Mouse (Mus musculus): ENCODE measurements around the gene Cspg4. TPM values are rescaled to one million over a fixed set of nuclear protein-coding genes. Genes with fewer than 3 reads are reported as not detected.

The Cspg4 gene
- polyA plus RNA-seq, 1 experiment from 2014 or later: 29.3 TPM

GRCm38 (mm10) chr9:56857463-56857862, 7.4 kb upstream of the Cspg4 start:
- 33% methylated on average over 3 of the region's 3 CpGs for WGBS
- no peaks in the 10 kb centered on the region for H3K27me3 ChIP-seq (ENCODE audit: control insufficient read depth, insufficient read depth, low read length)
- no peak for ATAC-seq (replicated peaks; ENCODE audit: extremely low read depth, insufficient read depth, low FRiP score)

GRCm38 (mm10) chr9:56860035-56860434, 4.8 kb upstream of the Cspg4 start:
- no peak overlapping the region for H3K4me2 ChIP-seq (ENCODE audit: low read depth, low read length)
- H3K36me3 ChIP-seq (ENCODE audit: control insufficient read depth, insufficient read depth): no peaks in the 10 kb centered on the region
- ATAC-seq (replicated peaks; ENCODE audit: extremely low read depth, insufficient read depth, low FRiP score): no peak
- no peak overlapping the region; the same call in 1 of the 2 replicates for H3K27ac ChIP-seq (ENCODE audit: low read length)
- no peak overlapping the region for H3K4me3 ChIP-seq (ENCODE audit: low read length)
- H3K9me3 ChIP-seq (replicated peaks; ENCODE audit: control insufficient read depth, low read length): no peaks in the 10 kb centered on the region
- H3K4me1 ChIP-seq (ENCODE audit: control insufficient read depth, insufficient read depth, low read length): peaks cover 27% of the 10 kb centered on the region
- no peak overlapping the region for H3K9ac ChIP-seq (ENCODE audit: low read length)
- H3K27me3 ChIP-seq (ENCODE audit: control insufficient read depth, insufficient read depth, low read length): no peaks in the 10 kb centered on the region
- WGBS: 32% methylated on average over 3 of the region's 3 CpGs

More at GRCm38 (mm10) chr9:56857463-56857862, 7.4 kb upstream of the Cspg4 start:
- Histone ChIP-seq H3K36me3 (ENCODE audit: control insufficient read depth, insufficient read depth) (no peaks in the 10 kb centered on the region), H3K4me3 (ENCODE audit: low read length) (no peak overlapping the region), H3K9ac (ENCODE audit: low read length) (no peak overlapping the region), H3K9me3 (replicated peaks; ENCODE audit: control insufficient read depth, low read length) (no peaks in the 10 kb centered on the region), H3K27ac (ENCODE audit: low read length) (no peak overlapping the region), H3K4me1 (ENCODE audit: control insufficient read depth, insufficient read depth, low read length) (peaks cover 16% of the 10 kb centered on the region), H3K4me2 (ENCODE audit: low read depth, low read length) (no peak overlapping the region)

GRCm38 (mm10) chr9:56860486-56861269, 4.2 kb upstream of the Cspg4 start:
- Histone ChIP-seq H3K9ac (ENCODE audit: low read length) (peak overlapping the region; percentile 52), H3K4me3 (ENCODE audit: low read length) (no peak overlapping the region), H3K36me3 (ENCODE audit: control insufficient read depth, insufficient read depth) (no peaks in the 10 kb centered on the region), H3K9me3 (replicated peaks; ENCODE audit: control insufficient read depth, low read length) (no peaks in the 10 kb centered on the region), H3K4me2 (ENCODE audit: low read depth, low read length) (no peak overlapping the region), H3K27ac (ENCODE audit: low read length) (peak overlapping the region; percentile 59), H3K4me1 (ENCODE audit: control insufficient read depth, insufficient read depth, low read length) (peaks cover 27% of the 10 kb centered on the region), H3K27me3 (ENCODE audit: control insufficient read depth, insufficient read depth, low read length) (no peaks in the 10 kb centered on the region)
- 47% methylated on average over 15 of the region's 15 CpGs for WGBS
- ATAC-seq (replicated peaks; ENCODE audit: extremely low read depth, insufficient read depth, low FRiP score): no peak

GRCm38 (mm10) chr9:56862863-56863262, 2.0 kb upstream of the Cspg4 start:
- peaks cover 44% of the 10 kb centered on the region for H3K4me1 ChIP-seq (ENCODE audit: control insufficient read depth, insufficient read depth, low read length)
- H3K9me3 ChIP-seq (replicated peaks; ENCODE audit: control insufficient read depth, low read length): no peaks in the 10 kb centered on the region
- 65% methylated on average over 2 of the region's 2 CpGs for WGBS
- H3K4me2 ChIP-seq (ENCODE audit: low read depth, low read length): no peak overlapping the region
- H3K36me3 ChIP-seq (ENCODE audit: control insufficient read depth, insufficient read depth): no peaks in the 10 kb centered on the region
- H3K9ac ChIP-seq (ENCODE audit: low read length): no peak overlapping the region
- H3K27me3 ChIP-seq (ENCODE audit: control insufficient read depth, insufficient read depth, low read length): no peaks in the 10 kb centered on the region
- no peak overlapping the region for H3K27ac ChIP-seq (ENCODE audit: low read length)
- ATAC-seq (replicated peaks; ENCODE audit: extremely low read depth, insufficient read depth, low FRiP score): no peak
- no peak overlapping the region for H3K4me3 ChIP-seq (ENCODE audit: low read length)

GRCm38 (mm10) chr9:56864216-56864729, 560 bp upstream of the Cspg4 start, which contains the start of gene Odf3l1:
Odf3l1 (minus strand) TSS chr9:56864679.
- no peaks in the 10 kb centered on the region for H3K27me3 ChIP-seq (ENCODE audit: control insufficient read depth, insufficient read depth, low read length)
- ATAC-seq (replicated peaks; ENCODE audit: extremely low read depth, insufficient read depth, low FRiP score): no peak

GRCm38 (mm10) chr9:56865673-56866400, 1.0 kb downstream of the Cspg4 start:
- no peaks in the 10 kb centered on the region for H3K27me3 ChIP-seq (ENCODE audit: control insufficient read depth, insufficient read depth, low read length)
- WGBS: 31% methylated on average over 11 of the region's 11 CpGs
- peak overlapping the region; percentile 75 for H3K4me3 ChIP-seq (ENCODE audit: low read length)
- peaks cover 60% of the 10 kb centered on the region for H3K4me1 ChIP-seq (ENCODE audit: control insufficient read depth, insufficient read depth, low read length)
- H3K4me2 ChIP-seq (ENCODE audit: low read depth, low read length): peak overlapping the region; percentile 73
- peaks cover 3% of the 10 kb centered on the region for H3K36me3 ChIP-seq (ENCODE audit: control insufficient read depth, insufficient read depth)
- H3K9me3 ChIP-seq (replicated peaks; ENCODE audit: control insufficient read depth, low read length): no peaks in the 10 kb centered on the region
- H3K27ac ChIP-seq (ENCODE audit: low read length): peak overlapping the region; percentile 97
- H3K9ac ChIP-seq (ENCODE audit: low read length): peak overlapping the region; percentile 89
- no peak for ATAC-seq (replicated peaks; ENCODE audit: extremely low read depth, insufficient read depth, low FRiP score)

More at GRCm38 (mm10) chr9:56864216-56864729, 560 bp upstream of the Cspg4 start, which contains the start of gene Odf3l1:
- Histone ChIP-seq H3K4me2 (ENCODE audit: low read depth, low read length) (peak within 1 kb of the TSS; percentile 73), H3K4me3 (ENCODE audit: low read length) (peak within 1 kb of the TSS; percentile 75), H3K4me1 (ENCODE audit: control insufficient read depth, insufficient read depth, low read length) (peaks cover 58% of the 10 kb centered on the region), H3K9ac (ENCODE audit: low read length) (peak within 1 kb of the TSS; percentile 89), H3K27ac (ENCODE audit: low read length) (peak within 1 kb of the TSS; percentile 97), H3K36me3 (ENCODE audit: control insufficient read depth, insufficient read depth) (no peaks in the 10 kb centered on the region), H3K9me3 (replicated peaks; ENCODE audit: control insufficient read depth, low read length) (no peaks in the 10 kb centered on the region)
- 7% methylated on average over 3 of the region's 3 CpGs for WGBS

- peak overlapping the region; percentile 73 for H3K4me2 ChIP-seq (ENCODE audit: low read depth, low read length)
- H3K4me3 ChIP-seq (ENCODE audit: low read length): peak overlapping the region; percentile 75
- H3K36me3 ChIP-seq (ENCODE audit: control insufficient read depth, insufficient read depth): peaks cover 3% of the 10 kb centered on the region
- no peak for ATAC-seq (replicated peaks; ENCODE audit: extremely low read depth, insufficient read depth, low FRiP score)
- peak overlapping the region; percentile 89 for H3K9ac ChIP-seq (ENCODE audit: low read length)
- peaks cover 64% of the 10 kb centered on the region for H3K4me1 ChIP-seq (ENCODE audit: control insufficient read depth, insufficient read depth, low read length)
- no peaks in the 10 kb centered on the region for H3K27me3 ChIP-seq (ENCODE audit: control insufficient read depth, insufficient read depth, low read length)
- no peaks in the 10 kb centered on the region for H3K9me3 ChIP-seq (replicated peaks; ENCODE audit: control insufficient read depth, low read length)
- peak overlapping the region; percentile 97 for H3K27ac ChIP-seq (ENCODE audit: low read length)
- 46% methylated on average over 5 of the region's 5 CpGs for WGBS
These were observed 1.6 kb downstream of the Cspg4 start for GRCm38 (mm10) chr9:56866430-56866829.

- Histone ChIP-seq H3K4me1 (ENCODE audit: control insufficient read depth, insufficient read depth, low read length) (peaks cover 82% of the 10 kb centered on the region), H3K9ac (ENCODE audit: low read length) (peak overlapping the region; percentile 89), H3K27me3 (ENCODE audit: control insufficient read depth, insufficient read depth, low read length) (no peaks in the 10 kb centered on the region), H3K9me3 (replicated peaks; ENCODE audit: control insufficient read depth, low read length) (no peaks in the 10 kb centered on the region), H3K27ac (ENCODE audit: low read length) (peak overlapping the region; percentile 97), H3K4me3 (ENCODE audit: low read length) (peak overlapping the region; percentile 75), H3K4me2 (ENCODE audit: low read depth, low read length) (peak overlapping the region; percentile 73), H3K36me3 (ENCODE audit: control insufficient read depth, insufficient read depth) (peaks cover 3% of the 10 kb centered on the region)
- ATAC-seq (replicated peaks; ENCODE audit: extremely low read depth, insufficient read depth, low FRiP score): peak; percentile 58
- 13% methylated on average over 6 of the region's 6 CpGs for WGBS
These were observed 3.5 kb downstream of the Cspg4 start for GRCm38 (mm10) chr9:56868292-56868691.
